Mouse (Mus musculus) MEL (cell line): ENCODE results near the gene Man1b1. TPM values are rescaled to one million over a fixed set of nuclear protein-coding genes. Genes with fewer than 3 reads are reported as not detected.
A peak's percentile ranks its signal among the peaks of the same experiment; 100 is the strongest.

Experiments
- DNase-seq: peaks from one replicate; pipeline ENCODE4 v3.0.0; 2011; ENCODE audit warnings: low read depth, low spot score
- H3K27ac ChIP-seq: 2 replicates; pipeline ENCODE4 v1.5.1; 2012; ENCODE audit warnings: low read depth, mild to moderate bottlenecking, control low read depth, low read length, moderate library complexity; ENCODE audit not compliant: control insufficient read depth
- H3K27me3 ChIP-seq, 2 experiments: fragments of 150-350 bp in 1 of 2; sonication (generic) in 1 of 2; 2 replicates each; pipeline ENCODE4 v1.6.1; 2012; ENCODE audit warnings: low read length in 2 of 2, mild to moderate bottlenecking in 2 of 2, improper control_type of control experiment in 1 of 2, moderate library complexity in 1 of 2; ENCODE audit not compliant: insufficient read depth in 2 of 2, control insufficient read depth in 1 of 2
- H3K36me3 ChIP-seq, 2 experiments: 2 replicates each; pipeline ENCODE4 v1.6.1; 2012 to 2014; ENCODE audit warnings: low read length in 2 of 2, improper control_type of control experiment in 1 of 2, inconsistent platforms in 1 of 2, mild to moderate bottlenecking in 1 of 2; ENCODE audit not compliant: insufficient read depth in 2 of 2, control insufficient read depth in 1 of 2
- H3K4me1 ChIP-seq, 2 experiments: fragments of 150-350 bp in 1 of 2; sonication (generic) in 1 of 2; 2 replicates each; pipeline ENCODE4 v1.6.1; 2012; ENCODE audit warnings: low read length in 2 of 2, improper control_type of control experiment in 1 of 2, mild to moderate bottlenecking in 1 of 2; ENCODE audit not compliant: insufficient read depth in 2 of 2, control insufficient read depth in 1 of 2
- H3K4me3 ChIP-seq, 2 experiments: fragments of 150-350 bp in 1 of 2; sonication (generic) in 1 of 2; 2 replicates each; pipeline ENCODE4 v1.5.1; 2012; ENCODE audit warnings: low read depth in 2 of 2, low read length in 2 of 2, mild to moderate bottlenecking in 2 of 2, moderate library complexity in 2 of 2, control low read depth in 1 of 2, improper control_type of control experiment in 1 of 2; ENCODE audit not compliant: control insufficient read depth in 1 of 2, insufficient read depth in 1 of 2
- H3K79me2 ChIP-seq: 2 replicates; pipeline ENCODE4 v1.6.1; 2012; ENCODE audit warnings: mild to moderate bottlenecking, low read length, moderate library complexity; ENCODE audit not compliant: control insufficient read depth, poor library complexity, insufficient read depth
- H3K9ac ChIP-seq: 2 replicates; pipeline ENCODE4 v1.6.1; 2012; ENCODE audit warnings: low read depth, mild to moderate bottlenecking, control low read depth, low read length, moderate library complexity; ENCODE audit not compliant: control insufficient read depth, poor library complexity, severe bottlenecking
- H3K9me3 ChIP-seq: fragments of 150-350 bp; sonication (generic); replicated peaks from 2 replicates; pipeline ENCODE4 v1.6.1; 2012; ENCODE audit warnings: mild to moderate bottlenecking, low read length, improper control_type of control experiment, moderate library complexity; ENCODE audit not compliant: insufficient read depth
- CHD1 ChIP-seq: IDR thresholded peaks from 2 replicates; pipeline ENCODE4 v1.6.1; 2012; ENCODE audit warnings: low read depth, mild to moderate bottlenecking, inconsistent platforms, low read length, improper control_type of control experiment
- CHD2 ChIP-seq: IDR thresholded peaks from 2 replicates; pipeline ENCODE4 v1.6.1; 2011; ENCODE audit warnings: low read length, improper control_type of control experiment
- CTCF ChIP-seq, 3 experiments: IDR thresholded peaks in 2 of 3; conservative IDR thresholded peaks in 1 of 3; 2 replicates each; pipeline ENCODE4 v1.5.1; 2011 to 2012; ENCODE audit warnings: low read length in 3 of 3, low read depth in 2 of 3, mild to moderate bottlenecking in 2 of 3, improper control_type of control experiment in 1 of 3, inconsistent platforms in 1 of 3, mixed read lengths in 1 of 3, moderate library complexity in 1 of 3; ENCODE audit not compliant: control insufficient read depth in 1 of 3, insufficient read depth in 1 of 3, poor library complexity in 1 of 3, severe bottlenecking in 1 of 3
- E2F4 ChIP-seq: IDR thresholded peaks from 2 replicates; pipeline ENCODE4 v1.6.1; 2011; ENCODE audit warnings: low read depth, low read length, improper control_type of control experiment, borderline replicate concordance
- ELF1 ChIP-seq: IDR thresholded peaks from 2 replicates; pipeline ENCODE4 v1.6.1; 2014; ENCODE audit warnings: low read depth, mild to moderate bottlenecking, inconsistent platforms, low read length, improper control_type of control experiment, moderate library complexity
- EP300 ChIP-seq, 2 experiments: IDR thresholded peaks; 2 replicates each; pipeline ENCODE4 v1.6.1; 2011; ENCODE audit warnings: improper control_type of control experiment in 2 of 2, low read length in 2 of 2, low read depth in 1 of 2, mild to moderate bottlenecking in 1 of 2
- ETS1 ChIP-seq: IDR thresholded peaks from 2 replicates; pipeline ENCODE4 v1.6.1; 2012; ENCODE audit warnings: low read depth, mild to moderate bottlenecking, inconsistent platforms, low read length, improper control_type of control experiment, moderate library complexity
- KAT2A ChIP-seq: conservative IDR thresholded peaks from 2 replicates; pipeline ENCODE4 v1.6.1; 2012; ENCODE audit warnings: low read depth, low read length, improper control_type of control experiment, inconsistent platforms
- MXI1 ChIP-seq: IDR thresholded peaks from 2 replicates; pipeline ENCODE4 v1.6.1; 2011; ENCODE audit warnings: mild to moderate bottlenecking, low read depth, low read length, improper control_type of control experiment
- NELFE ChIP-seq: IDR thresholded peaks from 2 replicates; pipeline ENCODE4 v1.6.1; 2011; ENCODE audit warnings: low read depth, low read length, improper control_type of control experiment
- POLR2A ChIP-seq, 2 experiments: IDR thresholded peaks; 2 replicates each; pipeline ENCODE4 v1.6.1; 2011 to 2012; ENCODE audit warnings: low read length in 2 of 2, mild to moderate bottlenecking in 2 of 2, control low read depth in 1 of 2, improper control_type of control experiment in 1 of 2, low read depth in 1 of 2, moderate library complexity in 1 of 2; ENCODE audit not compliant: control insufficient read depth in 1 of 2, insufficient read depth in 1 of 2, poor library complexity in 1 of 2
- POLR2AphosphoS2 ChIP-seq: IDR thresholded peaks from 2 replicates; pipeline ENCODE4 v1.6.1; 2011; ENCODE audit warnings: low read length, improper control_type of control experiment
- RAD21 ChIP-seq: IDR thresholded peaks from 2 replicates; pipeline ENCODE4 v1.6.1; 2011; ENCODE audit warnings: mild to moderate bottlenecking, low read depth, low read length, improper control_type of control experiment
- RCOR1 ChIP-seq: IDR thresholded peaks from 2 replicates; pipeline ENCODE4 v1.6.1; 2012; ENCODE audit warnings: low read depth, mild to moderate bottlenecking, inconsistent platforms, low read length, improper control_type of control experiment
- SIN3A ChIP-seq: IDR thresholded peaks from 2 replicates; pipeline ENCODE4 v1.6.1; 2012; ENCODE audit warnings: low read length, improper control_type of control experiment, inconsistent platforms
- SMC3 ChIP-seq: IDR thresholded peaks from 2 replicates; pipeline ENCODE4 v1.6.1; 2011; ENCODE audit warnings: low read depth, low read length, improper control_type of control experiment
- TCF12 ChIP-seq: IDR thresholded peaks from 2 replicates; pipeline ENCODE4 v1.6.1; 2014; ENCODE audit warnings: low read depth, mild to moderate bottlenecking, inconsistent platforms, low read length, improper control_type of control experiment, moderate library complexity
- UBTF ChIP-seq: IDR thresholded peaks from 2 replicates; pipeline ENCODE4 v1.6.1; 2012; ENCODE audit warnings: low read depth, mild to moderate bottlenecking, inconsistent platforms, low read length, improper control_type of control experiment, moderate library complexity, borderline replicate concordance; ENCODE audit not compliant: insufficient read depth
- ZC3H11A ChIP-seq: IDR thresholded peaks from 2 replicates; pipeline ENCODE4 v1.6.1; 2012; ENCODE audit warnings: low read depth, mild to moderate bottlenecking, inconsistent platforms, low read length, improper control_type of control experiment
- ZMIZ1 ChIP-seq: IDR thresholded peaks from 2 replicates; pipeline ENCODE4 v1.6.1; 2012; ENCODE audit warnings: low read depth, mild to moderate bottlenecking, inconsistent platforms, low read length, improper control_type of control experiment, moderate library complexity
- polyA plus RNA-seq, 2 experiments: library from polyadenylated mRNA; stranded (reverse) in 1 of 2; unstranded in 1 of 2; fragments of >175 nt in 1 of 2; fragments of >200 nt in 1 of 2; gene quantifications; 2 replicates each; pipeline versions ENCODE4 v1.2.1 to v1.2.4; 2012; ENCODE audit warnings: low replicate concordance in 2 of 2, low read depth in 1 of 2; ENCODE audit not compliant: insufficient read length in 2 of 2, insufficient read depth in 1 of 2, missing spikeins in 1 of 2
- total RNA-seq: library from RNA; depleted of rRNA; stranded (reverse); fragments of 300-350 nt; gene quantifications from 2 replicates; pipeline ENCODE4 v1.2.3, GENCODE M21; 2012

Gene Man1b1
- total and polyA plus RNA-seq, 3 experiments: 49.6 to 50.1 TPM; not detected in 1

DNA sequence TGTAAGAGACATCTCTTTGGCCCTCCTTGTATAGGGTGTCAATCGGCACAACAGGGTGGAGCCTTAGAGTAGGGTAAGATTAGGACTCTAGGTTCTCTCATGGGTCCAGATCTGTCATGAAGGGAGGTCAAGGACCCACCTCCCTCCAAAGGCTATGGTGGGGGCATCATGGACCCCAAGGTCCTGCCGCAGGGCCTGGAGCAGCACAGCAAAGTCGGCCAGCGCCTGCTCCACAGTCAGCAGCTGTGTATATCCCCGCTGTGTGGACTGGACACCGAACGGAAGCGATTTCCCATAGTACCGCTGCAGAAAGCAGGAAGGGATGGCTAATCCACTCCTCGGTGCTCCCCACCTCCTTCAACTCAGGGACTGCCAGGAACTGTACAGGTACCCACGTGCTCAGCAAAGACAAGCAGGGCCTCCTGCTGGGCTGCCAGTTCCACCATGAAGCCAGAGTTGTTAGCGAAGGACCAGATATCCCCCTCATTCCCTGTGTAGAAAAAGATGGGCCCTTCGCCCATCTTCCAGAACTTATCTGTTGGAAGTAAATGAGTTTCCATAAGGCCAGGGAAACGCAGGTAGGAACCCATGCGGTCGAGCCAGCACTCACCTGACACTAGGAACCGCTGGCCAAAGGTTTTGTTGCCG is 23.4 kb downstream of the Man1b1 start:
- Histone ChIP-seq H3K79me2 (peaks cover 7% of the 10 kb centered on the region), H3K9ac (peak overlapping the region; percentile 75), H3K36me3 (peaks cover 0 to 2% of the 10 kb centered on the region in 2 experiments; a peak in 2 of 4 replicates), H3K4me1 (peaks cover 0 to 12% of the 10 kb centered on the region in 2 experiments; a peak in 2 of 4 replicates), H3K9me3 (no peaks in the 10 kb centered on the region), H3K27me3 (no peaks in the 10 kb centered on the region), H3K27ac (peak overlapping the region; percentile 15; the same call in 1 of the 2 replicates), H3K4me3 (peak overlapping the region; percentile 70 to 90)
- TF ChIP-seq POLR2A (IDR thresholded peaks at IDR 0.05; ENCODE audit: control insufficient read depth in 1 of 2, insufficient read depth in 1 of 2, low read depth in 1 of 2, low read length in 2 of 2, poor library complexity in 1 of 2): no peak
- no peak for TF ChIP-seq RAD21
- TF ChIP-seq POLR2AphosphoS2: no peak
- no peak for TF ChIP-seq NELFE
- TF ChIP-seq ELF1: no peak
- TF ChIP-seq TCF12: no peak
- TF ChIP-seq SMC3: no peak
- no peak for TF ChIP-seq ZC3H11A
- TF ChIP-seq ZMIZ1: no peak
- TF ChIP-seq EP300 (IDR thresholded peaks at IDR 0.05; ENCODE audit: low read depth in 1 of 2, low read length in 2 of 2): no peak
- TF ChIP-seq MXI1: no peak
- no peak for TF ChIP-seq ETS1
- no peak for TF ChIP-seq CHD2
- TF ChIP-seq SIN3A: no peak
- TF ChIP-seq RCOR1: no peak
- TF ChIP-seq CTCF (IDR thresholded peaks at IDR 0.05 in 2 of 3, conservative IDR thresholded peaks at IDR 0.05 in 1 of 3; ENCODE audit: control insufficient read depth in 1 of 3, insufficient read depth in 1 of 3, low read depth in 2 of 3, low read length in 3 of 3, poor library complexity in 1 of 3, severe bottlenecking in 1 of 3): no peak
- no peak for TF ChIP-seq KAT2A
- no peak for TF ChIP-seq E2F4
- no peak for TF ChIP-seq UBTF
- TF ChIP-seq CHD1: no peak
- DNase-seq: no peak
